Mouse (Mus musculus) MEL (cell line): ENCODE results near the gene Ppp2r5d.

Experiments used
- CTCF ChIP-seq, 3 experiments: IDR thresholded peaks in 2 of 3; conservative IDR thresholded peaks in 1 of 3; 2 replicates each; pipeline ENCODE4 v1.5.1; 2011 to 2012; ENCODE audit warnings: low read length in 3 of 3, low read depth in 2 of 3, mild to moderate bottlenecking in 2 of 3, improper control_type of control experiment in 1 of 3, inconsistent platforms in 1 of 3, mixed read lengths in 1 of 3, moderate library complexity in 1 of 3; ENCODE audit not compliant: control insufficient read depth in 1 of 3, insufficient read depth in 1 of 3, poor library complexity in 1 of 3, severe bottlenecking in 1 of 3
- E2F4 ChIP-seq: IDR thresholded peaks from 2 replicates; pipeline ENCODE4 v1.6.1; 2011; ENCODE audit warnings: low read depth, low read length, improper control_type of control experiment, borderline replicate concordance
- EP300 ChIP-seq, 2 experiments: IDR thresholded peaks; 2 replicates each; pipeline ENCODE4 v1.6.1; 2011; ENCODE audit warnings: improper control_type of control experiment in 2 of 2, low read length in 2 of 2, low read depth in 1 of 2, mild to moderate bottlenecking in 1 of 2
- MAFK ChIP-seq: IDR thresholded peaks from 2 replicates; pipeline ENCODE4 v1.6.1; 2011; ENCODE audit warnings: low read depth, mild to moderate bottlenecking, low read length, improper control_type of control experiment, borderline replicate concordance
- MAZ ChIP-seq: IDR thresholded peaks from 2 replicates; pipeline ENCODE4 v1.6.1; 2012; ENCODE audit warnings: low read depth, mild to moderate bottlenecking, inconsistent platforms, low read length, improper control_type of control experiment
- MYB ChIP-seq: IDR thresholded peaks from 2 replicates; pipeline ENCODE4 v1.6.1; 2011; ENCODE audit warnings: mild to moderate bottlenecking, low read depth, low read length, improper control_type of control experiment
- MYC ChIP-seq: IDR thresholded peaks from 2 replicates; pipeline ENCODE4 v1.6.1; 2011; ENCODE audit warnings: low read depth, mild to moderate bottlenecking, low read length, improper control_type of control experiment, moderate library complexity
- NELFE ChIP-seq: IDR thresholded peaks from 2 replicates; pipeline ENCODE4 v1.6.1; 2011; ENCODE audit warnings: low read depth, low read length, improper control_type of control experiment
- NRF1 ChIP-seq: IDR thresholded peaks from 2 replicates; pipeline ENCODE4 v1.6.1; 2014; ENCODE audit warnings: low read depth, mild to moderate bottlenecking, inconsistent platforms, low read length, improper control_type of control experiment, moderate library complexity; ENCODE audit not compliant: poor library complexity, insufficient read depth, severe bottlenecking
- POLR2A ChIP-seq, 2 experiments: IDR thresholded peaks; 2 replicates each; pipeline ENCODE4 v1.6.1; 2011 to 2012; ENCODE audit warnings: low read length in 2 of 2, mild to moderate bottlenecking in 2 of 2, control low read depth in 1 of 2, improper control_type of control experiment in 1 of 2, low read depth in 1 of 2, moderate library complexity in 1 of 2; ENCODE audit not compliant: control insufficient read depth in 1 of 2, insufficient read depth in 1 of 2, poor library complexity in 1 of 2
- RCOR1 ChIP-seq: IDR thresholded peaks from 2 replicates; pipeline ENCODE4 v1.6.1; 2012; ENCODE audit warnings: low read depth, mild to moderate bottlenecking, inconsistent platforms, low read length, improper control_type of control experiment
- SMC3 ChIP-seq: IDR thresholded peaks from 2 replicates; pipeline ENCODE4 v1.6.1; 2011; ENCODE audit warnings: low read depth, low read length, improper control_type of control experiment
- TCF12 ChIP-seq: IDR thresholded peaks from 2 replicates; pipeline ENCODE4 v1.6.1; 2014; ENCODE audit warnings: low read depth, mild to moderate bottlenecking, inconsistent platforms, low read length, improper control_type of control experiment, moderate library complexity

- TF ChIP-seq TCF12 (0 out of 2 replicates have a peak, but pooled peaks have one; percentile 5), POLR2A (IDR thresholded peaks at IDR 0.05; ENCODE audit: control insufficient read depth in 1 of 2, insufficient read depth in 1 of 2, low read depth in 1 of 2, low read length in 2 of 2, poor library complexity in 1 of 2) (no peak), MAZ (0 out of 2 replicates have a peak, but pooled peaks have one; percentile 33), MYB (no peak), RCOR1 (no peak), MAFK (no peak), EP300 (IDR thresholded peaks at IDR 0.05; ENCODE audit: low read depth in 1 of 2, low read length in 2 of 2) (no peak), SMC3 (peak; percentile 61), NELFE (no peak), NRF1 (no peak), MYC (0 out of 2 replicates have a peak, but pooled peaks have one; percentile 21), E2F4 (no peak), CTCF (IDR thresholded peaks at IDR 0.05 in 2 of 3, conservative IDR thresholded peaks at IDR 0.05 in 1 of 3; ENCODE audit: control insufficient read depth in 1 of 3, insufficient read depth in 1 of 3, low read depth in 2 of 3, low read length in 3 of 3, poor library complexity in 1 of 3, severe bottlenecking in 1 of 3) (peak; percentile 43 to 83 (median 56))
These were observed 67.9 kb downstream of the Ppp2r5d start for GRCm38 (mm10) chr17:46636831-46637523.
